Mouse (Mus musculus) liver, adult 2 months (tissue): Measurements from ENCODE around the gene Ndufc1.

Experiments used
- CTCF ChIP-seq: fragments of 200-500 bp; IDR thresholded peaks from 2 replicates; pipeline ENCODE4 v1.5.1; 2011; ENCODE audit warnings: low read depth, low read length, control low read depth
- POLR2A ChIP-seq: fragments of 200-500 bp; IDR thresholded peaks from 2 replicates; pipeline ENCODE4 v1.6.1; 2011; ENCODE audit warnings: low read length, control low read depth; ENCODE audit not compliant: insufficient read depth; ENCODE audit errors: extremely low read depth

- TF ChIP-seq CTCF (no peak), POLR2A (no peak)
Observed at GRCm38 (mm10) chr3:51380660-51381014, 28.2 kb downstream of the Ndufc1 start.
